In the genomic region with DNA sequence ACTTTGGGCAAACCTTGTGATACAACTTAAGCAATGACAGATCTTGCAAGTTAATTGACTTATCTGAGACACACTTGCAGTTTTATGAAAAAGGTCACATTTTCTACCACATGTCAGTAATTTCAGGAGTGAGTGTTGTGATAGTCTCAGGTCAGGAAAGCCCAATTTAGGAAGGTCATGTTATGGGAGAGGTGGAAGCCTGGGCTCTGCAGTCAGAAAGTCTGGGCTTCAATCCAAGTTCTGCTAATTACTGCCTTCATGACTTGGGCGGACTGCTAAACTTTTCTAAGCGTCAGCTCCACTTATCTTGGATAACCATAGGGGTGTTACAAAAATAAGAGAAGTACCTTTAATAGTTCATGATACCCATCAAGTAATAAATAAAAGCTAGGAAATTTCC, we compare ENCODE assay signal across 15 mouse cellular contexts. TPM values are rescaled to one million over a fixed set of nuclear protein-coding genes. Genes with fewer than 3 reads are reported as not detected.
DNase-seq lines count a peak whose midpoint lies in the region; ATAC-seq and TF ChIP-seq lines count a peak whose summit lies in the region.
"Had no signal": no experiment of that assay in that cellular context is flagged by ENCODE, and none has a peak within 500 bp of the region (broad histone marks: within the 10 kb centered on the region; RNA-seq: fewer than 3 reads in every experiment).

No protein-coding gene starts in this region.

- H3K4me1 ChIP-seq in heart, embryonic 12.5 days (replicated peaks) = peaks cover 6% of the 10 kb centered on the region; the same call in 1 of the 2 replicates
- H3K4me1 ChIP-seq in heart, embryonic 10.5 days = no peaks in the 10 kb centered on the region
- no peaks in the 10 kb centered on the region for H3K4me1 ChIP-seq in midbrain, postnatal 0 days (ENCODE audit: insufficient read depth, low read length)
- no peaks in the 10 kb centered on the region for H3K4me1 ChIP-seq in midbrain, embryonic 10.5 days
- H3K4me1 ChIP-seq in kidney, embryonic 15.5 days = peaks cover 6% of the 10 kb centered on the region; the same call in 1 of the 2 replicates
- H3K4me1 ChIP-seq: embryonic facial prominence, embryonic 15.5 days; midbrain, embryonic 15.5 days had no signal

- no peak overlapping the region for H3K4me3 ChIP-seq in heart, embryonic 12.5 days
- H3K4me3 ChIP-seq in heart, embryonic 10.5 days = no peak overlapping the region
- no peak overlapping the region for H3K4me3 ChIP-seq in midbrain, postnatal 0 days (ENCODE audit: low read depth, low read length)
- no peak overlapping the region for H3K4me3 ChIP-seq in midbrain, embryonic 10.5 days
- H3K4me3 ChIP-seq in kidney, embryonic 15.5 days (replicated peaks) = no peak overlapping the region
- H3K4me3 ChIP-seq: embryonic facial prominence, embryonic 15.5 days; limb, embryonic 13.5 days; midbrain, embryonic 15.5 days had no signal

- H3K27me3 ChIP-seq in heart, embryonic 12.5 days (replicated peaks) = no peaks in the 10 kb centered on the region
- no peaks in the 10 kb centered on the region for H3K27me3 ChIP-seq in heart, embryonic 10.5 days (ENCODE audit: insufficient read depth, poor library complexity, severe bottlenecking)
- H3K27me3 ChIP-seq in midbrain, postnatal 0 days (ENCODE audit: insufficient read depth, low read length) = no peaks in the 10 kb centered on the region
- no peaks in the 10 kb centered on the region for H3K27me3 ChIP-seq in midbrain, embryonic 10.5 days (ENCODE audit: low read depth, poor library complexity, severe bottlenecking)
- no peaks in the 10 kb centered on the region for H3K27me3 ChIP-seq in kidney, embryonic 15.5 days
- H3K27me3 ChIP-seq: embryonic facial prominence, embryonic 15.5 days; limb, embryonic 13.5 days; midbrain, embryonic 15.5 days had no signal

- WGBS in heart, embryonic 12.5 days = 14% methylated on average over 2 of the region's 2 CpGs
- WGBS in heart, embryonic 10.5 days = 37% methylated on average over 2 of the region's 2 CpGs
- 83% methylated on average over 2 of the region's 2 CpGs for WGBS in midbrain, postnatal 0 days
- 89% methylated on average over 2 of the region's 2 CpGs for WGBS in midbrain, embryonic 10.5 days
- 26% methylated on average over 2 of the region's 2 CpGs for WGBS in kidney, embryonic 15.5 days

- no peak overlapping the region for H3K9ac ChIP-seq in heart, embryonic 12.5 days
- H3K9ac ChIP-seq in midbrain, postnatal 0 days (replicated peaks; ENCODE audit: low read length, poor library complexity, severe bottlenecking) = no peak overlapping the region
- no peak overlapping the region for H3K9ac ChIP-seq in kidney, embryonic 15.5 days
- H3K9ac ChIP-seq: embryonic facial prominence, embryonic 15.5 days; limb, embryonic 13.5 days; midbrain, embryonic 15.5 days had no signal

- TF ChIP-seq CTCF in midbrain, postnatal 0 days (IDR thresholded peaks at IDR 0.05) = no peak

- no peak for ATAC-seq in heart, embryonic 12.5 days (ENCODE audit: insufficient number of reproducible peaks, low FRiP score)
- ATAC-seq in midbrain, postnatal 0 days (ENCODE audit: low FRiP score) = no peak
- peak; percentile 69 for ATAC-seq in kidney, embryonic 15.5 days (replicated peaks; ENCODE audit: low FRiP score)
- no peak for ATAC-seq in cerebellum, adult (ENCODE audit: insufficient number of reproducible peaks, low FRiP score, low TSS enrichment)
- ATAC-seq: hindbrain, postnatal 0 days; midbrain, embryonic 15.5 days had no signal

- no peaks in the 10 kb centered on the region for H3K36me3 ChIP-seq in heart, embryonic 12.5 days
- no peaks in the 10 kb centered on the region for H3K36me3 ChIP-seq in heart, embryonic 10.5 days
- no peaks in the 10 kb centered on the region for H3K36me3 ChIP-seq in midbrain, postnatal 0 days (ENCODE audit: insufficient read depth, low read length)
- H3K36me3 ChIP-seq in midbrain, embryonic 10.5 days = no peaks in the 10 kb centered on the region
- no peaks in the 10 kb centered on the region for H3K36me3 ChIP-seq in kidney, embryonic 15.5 days
- H3K36me3 ChIP-seq: embryonic facial prominence, embryonic 15.5 days; limb, embryonic 13.5 days; midbrain, embryonic 15.5 days had no signal

- no peak for DNase-seq in heart, embryonic 10.5 days (ENCODE audit: low spot score)
- DNase-seq in midbrain, postnatal 0 days (ENCODE audit: low spot score) = peak; percentile 26
- DNase-seq in midbrain, embryonic 10.5 days (ENCODE audit: low spot score) = no peak
- no peak for DNase-seq in gastrocnemius, postnatal 14 days
- DNase-seq: B cell, adult 2 months; cerebellum, adult 18-20 months; lung, postnatal 4 days; thymus, postnatal 14 days had no signal

- intact Hi-C loops in gastrocnemius, postnatal 14 days (cut with DNase I; ENCODE audit: low total_unique reads) = no loop called here

- no peak overlapping the region for H3K4me2 ChIP-seq in heart, embryonic 12.5 days
- no peak overlapping the region for H3K4me2 ChIP-seq in midbrain, postnatal 0 days (ENCODE audit: low read depth, low read length, poor library complexity, severe bottlenecking)
- no peak overlapping the region for H3K4me2 ChIP-seq in kidney, embryonic 15.5 days
- H3K4me2 ChIP-seq: embryonic facial prominence, embryonic 15.5 days; limb, embryonic 13.5 days; midbrain, embryonic 15.5 days had no signal

- peak overlapping the region; percentile 69 for H3K27ac ChIP-seq in heart, embryonic 12.5 days (ENCODE audit: poor library complexity, severe bottlenecking)
- no peak overlapping the region for H3K27ac ChIP-seq in heart, embryonic 10.5 days
- no peak overlapping the region for H3K27ac ChIP-seq in midbrain, postnatal 0 days (ENCODE audit: low read depth, low read length)
- no peak overlapping the region for H3K27ac ChIP-seq in midbrain, embryonic 10.5 days (replicated peaks)
- H3K27ac ChIP-seq in kidney, embryonic 15.5 days = peak overlapping the region; percentile 42; the same call in 1 of the 2 replicates
- H3K27ac ChIP-seq: embryonic facial prominence, embryonic 15.5 days; hindbrain, postnatal 0 days; limb, embryonic 13.5 days; midbrain, embryonic 15.5 days had no signal

- no peaks in the 10 kb centered on the region for H3K9me3 ChIP-seq in heart, embryonic 12.5 days (replicated peaks)
- no peaks in the 10 kb centered on the region for H3K9me3 ChIP-seq in heart, embryonic 10.5 days
- H3K9me3 ChIP-seq in midbrain, postnatal 0 days (ENCODE audit: low read length) = no peaks in the 10 kb centered on the region
- no peaks in the 10 kb centered on the region for H3K9me3 ChIP-seq in midbrain, embryonic 10.5 days (replicated peaks)
- H3K9me3 ChIP-seq in kidney, embryonic 15.5 days (replicated peaks) = no peaks in the 10 kb centered on the region
- H3K9me3 ChIP-seq: embryonic facial prominence, embryonic 15.5 days; limb, embryonic 13.5 days; midbrain, embryonic 15.5 days had no signal

RNA-seq across cellular contexts. Expression of a gene that starts 22.6 kb away (rescaled TPM):
- polyA plus RNA-seq in heart, embryonic 12.5 days (2016; fragmentation: Nextera tagmentation; extraction: Ambion mirVana) = 15.4 and 15.9 TPM in 2 replicates
- polyA plus RNA-seq in heart, embryonic 10.5 days (2016; fragmentation: Nextera tagmentation; extraction: Ambion mirVana) = 15.5 and 16.1 TPM in 2 replicates
- total RNA-seq in midbrain, postnatal 0 days (2014; rRNA removed) = 12.0 and 12.6 TPM in 2 replicates
- polyA plus RNA-seq in midbrain, postnatal 0 days (2015; fragmentation: Nextera tagmentation; extraction: Ambion mirVana) = 4.1 and 4.5 TPM in 2 replicates
- 28.3 and 33.5 TPM in 2 replicates for polyA plus RNA-seq in midbrain, embryonic 10.5 days (2016; fragmentation: Nextera tagmentation; extraction: Ambion mirVana)
- polyA plus RNA-seq in kidney, embryonic 15.5 days (2015; fragmentation: Nextera tagmentation; extraction: Ambion mirVana) = 18.1 and 19.3 TPM in 2 replicates
- 10 to 100 TPM; 10.4 to 19.2 TPM for total RNA-seq in gastrocnemius, postnatal 14 days (2021)

Comparison
In these comparisons a context has a peak if more than half of its experiments do, and no peak if none do; other contexts are left out.
1. H3K27ac ChIP-seq: peak in heart, embryonic 12.5 days (single experiment) and kidney, embryonic 15.5 days (single experiment); none in heart, embryonic 10.5 days (single experiment), midbrain, postnatal 0 days (single experiment) and midbrain, embryonic 10.5 days (single experiment).